Mouse (Mus musculus) limb, embryonic 10.5 days (tissue): ENCODE data around the gene Hist1h2bl. TPM values are rescaled to one million over a fixed set of nuclear protein-coding genes. Genes with fewer than 3 reads are reported as not detected.
"Not testable (repeated sequence)": the region's sequence is repeated elsewhere in the genome, so short reads cannot be mapped to it uniquely, and the experiment has no call there.

Source experiments
- DNase-seq: peaks from one replicate; pipeline ENCODE4 v3.0.0-alpha.2; 2017; ENCODE audit warnings: low spot score
- H3K27ac ChIP-seq: fragments of 300-500 bp; sonication (generic); 2 replicates; pipeline ENCODE4 v1.5.1; 2016; ENCODE audit warnings: mild to moderate bottlenecking
- H3K27me3 ChIP-seq: fragments of 300-500 bp; sonication (generic); 2 replicates; pipeline ENCODE4 v1.6.1; 2016; ENCODE audit warnings: low read depth, mild to moderate bottlenecking; ENCODE audit not compliant: poor library complexity, severe bottlenecking
- H3K36me3 ChIP-seq: fragments of 300-500 bp; sonication (generic); 2 replicates; pipeline ENCODE4 v1.6.1; 2016; ENCODE audit warnings: mild to moderate bottlenecking, moderate library complexity
- H3K4me1 ChIP-seq: fragments of 300-500 bp; sonication (generic); 2 replicates; pipeline ENCODE4 v1.6.1; 2016
- H3K4me3 ChIP-seq: fragments of 300-500 bp; sonication (generic); 2 replicates; pipeline ENCODE4 v1.5.1; 2016; ENCODE audit warnings: mild to moderate bottlenecking, moderate library complexity
- H3K9me3 ChIP-seq: fragments of 300-500 bp; sonication (generic); replicated peaks from 2 replicates; pipeline ENCODE4 v1.6.1; 2016; ENCODE audit warnings: mild to moderate bottlenecking
- WGBS: fragments of 180-500 bp; shearing (Covaris S2); methylation state at CpG from one replicate; pipeline ENCODE4 v1.1.7; 2016; 5-methylcytosine and 5-hydroxymethylcytosine counted together
- polyA plus RNA-seq: library from polyadenylated mRNA; unstranded; fragments of >200 nt; fragmentation: Nextera tagmentation; extraction: Ambion mirVana; gene quantifications from 2 replicates; pipeline ENCODE4 v1.2.1, GENCODE M21; 2016

The Hist1h2bl gene
- 1.7 and 2.0 TPM in 2 replicates for polyA plus RNA-seq

DNA sequence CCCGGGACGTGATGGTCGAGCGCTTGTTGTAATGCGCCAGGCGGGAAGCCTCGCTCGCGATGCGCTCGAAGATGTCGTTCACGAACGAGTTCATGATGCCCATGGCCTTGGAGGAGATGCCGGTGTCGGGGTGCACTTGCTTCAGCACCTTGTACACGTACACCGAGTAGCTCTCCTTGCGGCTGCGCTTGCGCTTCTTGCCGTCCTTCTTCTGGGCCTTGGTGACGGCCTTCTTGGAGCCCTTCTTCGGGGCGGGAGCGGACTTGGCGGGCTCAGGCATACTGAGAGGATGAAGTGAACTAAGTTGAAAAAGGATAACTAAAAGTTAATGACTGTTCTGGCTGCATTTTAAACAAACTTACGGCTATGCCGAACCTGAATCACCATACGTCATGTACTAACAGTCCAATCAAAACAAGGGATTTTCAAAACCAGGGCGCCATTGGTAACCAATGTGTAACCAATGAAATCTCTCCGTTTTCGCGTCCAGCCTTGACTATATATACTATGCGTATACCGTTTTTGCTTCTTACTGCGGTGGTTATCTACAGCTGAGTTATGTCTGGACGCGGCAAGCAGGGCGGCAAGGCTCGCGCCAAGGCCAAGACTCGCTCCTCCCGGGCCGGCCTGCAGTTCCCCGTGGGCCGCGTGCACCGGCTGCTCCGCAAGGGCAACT is at the start of gene Hist1h2bl, which contains the start of gene Hist1h2ai:
Gene Hist1h2bl (minus strand): TSS at position 280 of the 676 bp plus-strand sequence.
Gene Hist1h2ai (plus strand): TSS at position 559 of the 676 bp plus-strand sequence.
- H3K27me3 ChIP-seq, H3K9me3 ChIP-seq, H3K36me3 ChIP-seq: not testable (repeated sequence)
- peak within 1 kb of the TSS; percentile 94 for H3K27ac ChIP-seq
- peak; percentile 75 for DNase-seq
- WGBS = under 1% methylated on average over 36 of the region's 50 CpGs
- H3K4me1 ChIP-seq = peaks cover 26% of the 10 kb centered on the region
- H3K4me3 ChIP-seq = peak within 1 kb of the TSS; percentile 57

DNA sequence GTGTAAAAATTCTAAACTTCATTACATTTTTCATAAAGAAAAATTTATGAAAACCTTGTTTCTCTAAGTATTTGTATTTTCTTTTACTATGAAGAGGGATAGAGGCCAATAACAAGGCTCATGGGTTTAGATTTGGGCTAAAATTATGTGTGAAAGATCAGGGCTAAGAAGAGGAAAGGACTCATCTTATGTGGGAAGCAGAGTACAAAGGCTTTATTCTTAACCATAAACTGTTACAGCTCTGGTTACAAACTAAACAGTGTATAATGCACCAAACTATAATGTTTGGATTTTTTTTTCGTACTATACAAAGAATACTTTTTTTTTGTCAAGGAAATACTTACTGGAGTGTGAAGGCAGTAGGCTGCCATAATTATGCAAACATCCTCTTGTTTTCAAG is 39.8 kb upstream of the Hist1h2bl start:
- Histone ChIP-seq H3K36me3 (no peaks in the 10 kb centered on the region), H3K4me1 (peaks cover 24% of the 10 kb centered on the region), H3K27ac (peak overlapping the region; percentile 36; the same call in 1 of the 2 replicates), H3K27me3 (no peaks in the 10 kb centered on the region), H3K9me3 (no peaks in the 10 kb centered on the region), H3K4me3 (peak overlapping the region; percentile 55; the same call in 1 of the 2 replicates)
- no peak for DNase-seq
- WGBS = 86% methylated on average over 1 of the region's 1 CpGs

- 2% methylated on average over 13 of the region's 26 CpGs for WGBS
- DNase-seq, H3K27me3 ChIP-seq, H3K9me3 ChIP-seq, H3K36me3 ChIP-seq: not testable (repeated sequence)
- H3K4me3 ChIP-seq = peak overlapping the region; percentile 55
- H3K27ac ChIP-seq = peak overlapping the region; percentile 87
- peaks cover 24% of the 10 kb centered on the region for H3K4me1 ChIP-seq
Observed at GRCm38 (mm10) chr13:21754294-21755001, 38.5 kb upstream of the Hist1h2bl start.

- 0% methylated on average over 49 of the region's 50 CpGs for WGBS
Observed at GRCm38 (mm10) chr13:21753524-21754285, 37.8 kb upstream of the Hist1h2bl start, which contains the start of the genes Hist1h2ak and Hist1h2bn. Gene Hist1h2ak, minus strand, starts transcription at chr13:21753827. Gene Hist1h2bn, plus strand, starts transcription at chr13:21754123.

DNA sequence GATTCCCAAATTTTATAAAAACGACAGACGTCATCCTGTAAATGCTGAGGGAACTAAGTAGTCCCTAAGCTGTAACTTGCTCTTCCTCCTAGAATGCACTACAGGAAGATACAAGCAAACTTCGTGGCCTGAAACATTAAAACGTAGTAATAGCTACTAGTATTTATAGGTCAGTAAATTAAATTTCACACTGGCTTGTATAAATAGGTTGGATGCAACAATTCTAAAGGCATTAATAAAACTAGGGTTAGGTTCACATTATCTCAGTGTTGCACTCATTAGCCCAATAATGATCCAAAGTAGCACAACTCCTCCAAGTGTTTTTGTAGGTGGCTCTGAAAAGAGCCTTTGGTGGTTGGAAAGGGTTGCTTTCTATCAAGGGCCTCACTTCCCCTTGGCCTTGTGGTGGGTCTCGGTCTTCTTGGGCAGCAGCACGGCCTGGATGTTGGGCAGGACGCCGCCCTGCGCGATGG is 37.1 kb upstream of the Hist1h2bl start:
- H3K4me1 ChIP-seq = peaks cover 24% of the 10 kb centered on the region
- H3K36me3 ChIP-seq = no peaks in the 10 kb centered on the region
- H3K27me3 ChIP-seq = no peaks in the 10 kb centered on the region
- no peaks in the 10 kb centered on the region for H3K9me3 ChIP-seq
- H3K27ac ChIP-seq = peak overlapping the region; percentile 92
- 5% methylated on average over 10 of the region's 10 CpGs for WGBS
- H3K4me3 ChIP-seq = peak overlapping the region; percentile 55
- no peak for DNase-seq

More at GRCm38 (mm10) chr13:21753524-21754285, 37.8 kb upstream of the Hist1h2bl start, which contains the start of the genes Hist1h2ak and Hist1h2bn:
- H3K27me3 ChIP-seq, H3K9me3 ChIP-seq, H3K36me3 ChIP-seq: not testable (repeated sequence)
- Histone ChIP-seq H3K27ac (peak within 1 kb of the TSS; percentile 92), H3K4me3 (peak within 1 kb of the TSS; percentile 55), H3K4me1 (peaks cover 24% of the 10 kb centered on the region)
- DNase-seq = peak; percentile 80

- H3K4me1 ChIP-seq = peaks cover 27% of the 10 kb centered on the region
- peak overlapping the region; percentile 55 for H3K4me3 ChIP-seq
- WGBS = 38% methylated on average over 3 of the region's 3 CpGs
- H3K36me3 ChIP-seq = no peaks in the 10 kb centered on the region
- no peaks in the 10 kb centered on the region for H3K27me3 ChIP-seq
- DNase-seq = peak; percentile 40
- no peaks in the 10 kb centered on the region for H3K9me3 ChIP-seq
- H3K27ac ChIP-seq = peak overlapping the region; percentile 92
Observed at GRCm38 (mm10) chr13:21752356-21752755, 36.4 kb upstream of the Hist1h2bl start.

- peak overlapping the region; percentile 55; the same call in 1 of the 2 replicates for H3K4me3 ChIP-seq
- no peak for DNase-seq
Observed at GRCm38 (mm10) chr13:21751827-21752226, 35.9 kb upstream of the Hist1h2bl start.

DNA sequence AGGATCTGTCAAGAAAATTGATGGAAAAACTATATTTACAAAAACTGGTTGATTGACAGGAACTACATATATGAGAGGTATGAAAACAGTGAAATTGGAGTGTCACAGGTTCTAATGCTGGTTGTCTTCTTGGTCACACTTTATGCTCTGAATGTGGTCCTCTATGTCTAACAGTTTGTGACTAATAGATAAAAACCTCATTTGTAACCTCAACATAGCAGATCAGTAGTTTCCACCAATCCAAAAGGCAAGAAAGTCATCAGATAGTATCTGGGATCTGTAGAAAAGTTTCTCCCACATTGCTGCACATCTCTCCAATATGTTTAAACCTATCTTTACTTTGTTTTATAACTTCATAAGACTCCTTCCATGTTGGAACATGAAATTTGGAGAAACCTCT is 35.5 kb upstream of the Hist1h2bl start:
- peaks cover 27% of the 10 kb centered on the region for H3K4me1 ChIP-seq
- no peaks in the 10 kb centered on the region for H3K27me3 ChIP-seq
- H3K9me3 ChIP-seq = no peaks in the 10 kb centered on the region
- no peaks in the 10 kb centered on the region for H3K36me3 ChIP-seq
- no peak for DNase-seq
- H3K4me3 ChIP-seq = peak overlapping the region; percentile 61; the same call in 1 of the 2 replicates
- H3K27ac ChIP-seq = peak overlapping the region; percentile 92

More at GRCm38 (mm10) chr13:21751827-21752226, 35.9 kb upstream of the Hist1h2bl start:
- H3K36me3 ChIP-seq = no peaks in the 10 kb centered on the region
- H3K27me3 ChIP-seq = no peaks in the 10 kb centered on the region
- peak overlapping the region; percentile 92 for H3K27ac ChIP-seq
- 84% methylated on average over 3 of the region's 3 CpGs for WGBS
- peaks cover 27% of the 10 kb centered on the region for H3K4me1 ChIP-seq
- H3K9me3 ChIP-seq = no peaks in the 10 kb centered on the region

DNA sequence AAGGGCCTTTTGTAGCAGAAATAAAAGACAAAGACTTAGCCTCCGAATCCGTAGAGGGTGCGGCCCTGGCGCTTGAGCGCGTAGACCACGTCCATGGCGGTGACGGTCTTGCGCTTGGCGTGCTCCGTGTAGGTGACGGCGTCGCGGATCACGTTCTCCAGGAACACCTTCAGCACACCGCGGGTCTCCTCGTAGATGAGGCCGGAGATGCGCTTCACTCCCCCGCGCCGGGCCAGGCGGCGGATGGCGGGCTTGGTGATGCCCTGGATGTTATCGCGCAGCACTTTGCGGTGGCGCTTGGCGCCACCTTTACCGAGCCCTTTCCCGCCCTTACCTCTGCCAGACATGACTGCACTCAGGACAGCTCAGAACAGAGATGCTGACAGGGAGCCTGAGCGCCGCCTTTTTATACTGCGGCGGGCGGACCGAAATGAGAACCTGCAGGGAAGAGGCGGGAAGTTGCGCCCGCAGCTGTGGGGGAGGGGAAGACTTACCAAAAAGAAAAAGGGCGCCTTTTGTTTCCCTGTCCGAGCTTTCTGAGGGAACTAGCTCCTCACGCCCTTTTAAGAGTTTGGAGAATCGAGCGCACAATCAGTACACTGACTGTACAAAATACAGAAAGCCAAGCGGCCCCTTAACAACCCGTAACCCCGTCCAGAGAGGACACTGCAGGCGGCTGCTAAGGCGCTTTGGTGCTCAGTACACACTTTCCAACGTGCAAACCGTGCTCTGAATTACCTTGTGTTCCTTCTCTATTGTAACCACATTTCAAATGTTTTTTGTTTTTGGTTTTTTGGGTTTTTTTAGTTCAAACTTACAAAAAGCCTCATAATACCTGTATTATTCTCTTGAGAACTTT is 34.4 kb upstream of the Hist1h2bl start, which contains the start of gene Hist1h4k:
Gene Hist1h4k (minus strand): TSS at position 347 of the 859 bp plus-strand sequence.
- H3K27me3 ChIP-seq, H3K9me3 ChIP-seq, H3K36me3 ChIP-seq: not testable (repeated sequence)
- peaks cover 25% of the 10 kb centered on the region for H3K4me1 ChIP-seq
- H3K27ac ChIP-seq = peak within 1 kb of the TSS; percentile 92
- peak; percentile 97 for DNase-seq
- H3K4me3 ChIP-seq = peak within 1 kb of the TSS; percentile 61
- under 1% methylated on average over 52 of the region's 56 CpGs for WGBS

DNA sequence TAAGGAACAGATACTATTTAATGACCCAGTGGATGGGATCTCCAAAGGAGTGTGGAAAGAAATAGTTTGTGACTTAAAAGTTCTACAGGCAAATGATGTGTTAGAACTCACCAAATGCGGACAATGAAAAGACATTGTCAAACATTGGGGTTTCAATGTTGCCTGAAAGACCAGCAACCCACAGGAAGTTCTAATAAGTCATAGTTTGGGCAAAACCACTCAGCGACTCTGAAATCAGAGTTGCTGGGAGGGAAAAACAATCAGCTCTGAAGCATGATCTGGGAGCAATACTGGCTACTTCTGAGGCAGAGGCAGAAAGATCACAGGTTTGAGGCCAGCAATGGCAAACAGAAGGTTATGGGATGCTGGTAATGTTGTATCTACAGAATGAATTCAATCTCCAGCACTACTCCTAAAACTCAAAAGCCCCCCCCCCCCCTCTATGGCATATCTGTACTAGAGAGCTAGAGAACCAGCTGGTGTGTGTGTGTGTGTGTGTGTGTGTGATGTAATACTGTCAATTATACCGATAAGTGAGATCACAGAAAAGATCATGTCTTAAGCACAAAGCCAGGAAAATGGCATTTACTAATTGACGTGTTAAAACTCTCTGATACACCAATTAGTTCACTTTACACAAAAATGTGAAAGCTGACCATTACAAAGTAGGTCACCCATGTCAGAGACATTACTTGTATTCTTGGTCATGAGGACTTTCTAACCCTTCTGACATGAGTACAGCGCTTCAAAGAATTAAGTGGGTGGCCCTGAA is 33.6 kb upstream of the Hist1h2bl start:
- WGBS = 8% methylated on average over 5 of the region's 5 CpGs
- peak overlapping the region; percentile 92 for H3K27ac ChIP-seq
- H3K36me3 ChIP-seq = no peaks in the 10 kb centered on the region

DNA sequence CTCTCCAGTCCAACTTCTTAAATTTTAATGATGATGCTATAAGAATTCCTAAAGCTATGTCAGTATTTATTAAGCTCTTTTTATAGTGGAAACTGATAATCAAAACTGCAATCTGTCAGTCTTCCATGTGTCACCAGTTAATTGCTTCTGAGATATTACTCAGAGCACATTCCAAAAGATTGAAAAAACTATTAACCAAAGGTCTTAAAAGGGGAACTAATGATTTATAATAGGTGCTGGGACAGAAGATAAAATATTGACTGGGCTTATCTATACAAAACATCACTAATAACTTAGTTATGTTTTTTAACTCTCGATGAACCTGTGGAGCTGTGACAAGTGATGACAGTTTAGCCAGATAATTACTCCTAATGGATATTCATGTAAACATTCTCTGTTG is 29.1 kb upstream of the Hist1h2bl start:
- no peak for DNase-seq
- H3K36me3 ChIP-seq = no peaks in the 10 kb centered on the region
- H3K4me1 ChIP-seq = 0 out of 2 replicates have a peak, but pooled peaks cover 3% of the 10 kb centered on the region
- no peaks in the 10 kb centered on the region for H3K27me3 ChIP-seq
- no peaks in the 10 kb centered on the region for H3K9me3 ChIP-seq
- no peak overlapping the region for H3K27ac ChIP-seq
- 94% methylated on average over 1 of the region's 1 CpGs for WGBS
- H3K4me3 ChIP-seq = no peak overlapping the region

More for the DNA sequence above, 33.6 kb upstream of the Hist1h2bl start:
- H3K4me3 ChIP-seq = peak overlapping the region; percentile 61
- H3K27me3 ChIP-seq = no peaks in the 10 kb centered on the region
- DNase-seq = peak; percentile 64
- peaks cover 22% of the 10 kb centered on the region for H3K4me1 ChIP-seq
- H3K9me3 ChIP-seq = no peaks in the 10 kb centered on the region
